Mouse (Mus musculus): Measurements from ENCODE around the gene Nkx2-5.
A peak's percentile ranks its signal among the peaks of the same experiment; 100 is the strongest.

Nkx2-5 gene

GRCm38 (mm10) chr17:26836786-26837545 lies 7.8 kb downstream of the Nkx2-5 start:
- no peak for DNase-seq (ENCODE audit: low spot score)

DNA sequence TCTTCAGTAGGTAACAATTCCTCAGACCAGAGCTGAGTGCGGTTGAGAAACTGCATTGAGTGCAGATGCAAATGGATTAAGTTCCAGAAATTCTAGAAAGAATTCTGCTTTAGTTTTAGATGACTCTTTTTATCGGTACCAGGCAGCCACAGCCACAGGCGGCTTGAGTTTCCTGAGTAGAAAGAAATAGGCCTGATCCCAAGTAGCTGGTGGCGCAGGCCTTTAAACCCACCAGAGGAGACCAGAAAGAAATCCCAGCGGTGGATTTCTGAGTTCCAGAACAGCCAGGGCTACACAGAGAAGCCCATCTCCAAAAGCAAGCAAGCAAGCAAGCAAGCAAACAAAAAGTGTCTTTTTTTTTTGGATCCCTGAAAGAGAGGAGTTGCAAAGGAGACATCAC lies 8.4 kb downstream of the Nkx2-5 start:
- no peak for DNase-seq (ENCODE audit: low spot score)

- no peak for DNase-seq (ENCODE audit: low spot score)
Observed at GRCm38 (mm10) chr17:26835956-26836355, 8.9 kb downstream of the Nkx2-5 start.

DNA sequence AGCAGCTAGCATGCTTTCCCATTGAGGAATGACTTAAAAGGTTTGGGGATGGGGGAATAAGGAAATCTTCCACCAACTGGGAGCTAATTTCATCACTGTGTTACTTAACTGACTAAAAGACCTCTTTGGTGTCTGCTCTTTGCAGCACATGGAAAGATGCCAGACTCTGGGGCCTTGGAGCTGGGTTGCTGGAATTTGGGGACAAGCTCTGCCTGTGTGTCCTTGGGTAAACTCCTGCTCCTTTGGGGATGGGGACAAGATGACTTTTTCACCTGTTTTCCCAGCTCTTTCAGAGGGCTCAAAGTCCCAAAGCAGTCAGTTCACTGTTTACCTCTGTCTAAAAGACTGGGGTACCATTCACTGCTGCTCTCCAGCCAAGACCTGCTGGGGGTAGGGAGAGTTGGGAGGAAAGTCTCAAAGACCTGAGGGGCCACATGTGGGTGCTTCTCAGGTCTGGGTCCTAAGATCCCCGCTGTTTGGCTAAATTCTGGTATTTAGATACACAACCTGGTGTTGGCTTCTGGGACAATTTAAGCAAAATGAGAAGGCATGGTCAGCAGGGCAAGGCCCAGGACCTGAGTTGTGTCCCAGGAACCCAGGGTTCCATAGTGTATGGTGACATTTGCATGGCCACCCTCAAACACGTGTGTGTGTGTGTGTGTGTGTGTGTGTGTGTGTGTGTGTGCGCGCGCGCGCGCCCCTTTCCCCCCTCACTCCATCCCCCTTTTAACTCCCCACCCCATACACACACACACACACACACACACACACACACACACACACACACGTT lies 9.6 kb downstream of the Nkx2-5 start:
- no peak for DNase-seq (ENCODE audit: low spot score)

DNA sequence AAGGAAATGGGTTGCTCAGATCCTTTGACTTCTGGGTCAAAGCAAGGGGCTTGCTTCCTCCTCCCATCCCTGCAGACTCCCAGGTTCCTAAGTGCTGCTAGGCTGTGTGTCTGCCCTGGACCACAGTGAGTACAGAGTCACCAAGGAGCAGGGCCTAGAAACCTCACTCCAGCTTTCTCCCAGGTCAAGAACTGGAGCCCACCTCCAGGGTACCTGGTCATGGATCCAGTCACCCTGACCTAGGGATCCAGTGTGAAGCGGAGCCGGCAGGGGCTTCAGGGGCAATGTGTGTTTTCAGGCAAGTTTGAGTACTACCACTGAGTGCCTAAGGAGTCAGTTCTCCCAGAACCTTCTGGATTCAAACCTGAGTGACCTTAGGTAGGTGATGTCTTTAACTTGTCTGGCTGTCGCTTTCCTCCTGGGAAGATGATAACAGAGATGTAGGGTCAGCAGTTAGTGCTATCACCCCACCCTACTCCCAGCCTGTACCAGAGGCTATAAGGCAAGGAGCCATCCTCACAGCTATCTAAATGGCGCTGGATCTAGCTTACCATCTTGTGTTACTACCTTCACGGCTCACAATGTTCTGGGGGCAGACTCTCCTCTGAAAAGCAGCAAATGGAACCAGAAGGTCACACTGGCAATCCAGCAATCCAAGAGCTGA lies 10.4 kb downstream of the Nkx2-5 start:
- no peak for DNase-seq (ENCODE audit: low spot score)

DNA sequence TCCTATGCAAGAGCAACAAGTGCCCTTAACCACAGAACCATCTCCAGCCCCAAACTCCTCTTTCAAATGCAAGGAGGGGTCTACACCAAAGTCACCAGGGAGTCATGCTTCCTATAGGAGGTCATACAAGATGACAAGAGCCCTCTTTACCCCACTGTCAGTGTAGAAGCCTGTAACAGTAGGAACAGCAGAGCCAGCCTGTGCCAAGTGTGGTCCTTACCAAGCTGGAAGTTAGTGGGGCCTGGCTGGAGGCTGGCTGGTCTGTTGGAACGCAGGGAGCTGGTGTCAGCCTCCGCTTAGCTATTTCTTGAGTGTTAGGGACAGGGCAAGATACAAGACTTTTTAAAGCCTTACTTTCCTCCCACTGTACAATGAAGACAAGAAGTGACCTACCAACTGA lies 11.0 kb downstream of the Nkx2-5 start:
- no peak for DNase-seq (ENCODE audit: low spot score)

GRCm38 (mm10) chr17:26826131-26826530 lies 18.7 kb downstream of the Nkx2-5 start:
- no peak for DNase-seq (ENCODE audit: low spot score)

DNA sequence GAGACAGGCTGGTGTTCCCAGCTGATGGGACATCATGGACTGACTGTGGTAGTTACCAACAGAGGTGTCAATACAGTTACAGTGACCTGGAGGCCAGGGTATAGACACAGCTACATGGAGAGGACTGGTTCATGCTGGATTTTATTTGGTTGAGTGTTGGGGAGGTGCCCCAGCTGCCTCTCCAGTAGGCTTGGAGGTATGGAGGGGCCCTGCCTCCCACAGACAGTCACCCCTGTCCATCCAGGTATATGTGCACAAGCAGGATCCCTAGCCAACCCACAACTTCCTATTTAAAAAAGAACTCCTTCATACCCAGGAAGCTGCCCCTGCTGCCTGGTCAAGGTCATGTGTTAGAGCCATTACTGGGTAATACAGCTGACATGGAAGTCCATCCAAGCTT lies 27.0 kb downstream of the Nkx2-5 start:
- no peak for DNase-seq (ENCODE audit: low spot score)

DNA sequence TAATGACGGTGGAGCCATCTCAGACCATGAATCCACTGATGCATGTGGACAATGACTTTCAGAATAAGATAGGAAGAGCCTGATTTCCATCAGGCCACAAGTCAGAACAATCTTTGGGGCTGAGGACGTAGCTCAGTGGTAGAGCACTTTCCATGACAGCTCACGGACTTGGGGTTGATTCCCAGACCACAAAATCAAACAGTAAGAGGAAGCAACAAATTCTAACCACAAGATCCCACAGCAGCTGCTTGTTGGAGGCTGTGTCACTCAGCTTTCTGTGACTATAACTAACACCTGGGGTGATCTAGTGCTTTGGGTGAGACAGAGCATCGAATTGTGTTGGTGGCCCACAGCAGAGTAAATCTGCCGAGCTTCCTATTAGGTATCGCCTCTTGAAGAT lies 28.0 kb downstream of the Nkx2-5 start:
- no peak for DNase-seq (ENCODE audit: low spot score)

DNA sequence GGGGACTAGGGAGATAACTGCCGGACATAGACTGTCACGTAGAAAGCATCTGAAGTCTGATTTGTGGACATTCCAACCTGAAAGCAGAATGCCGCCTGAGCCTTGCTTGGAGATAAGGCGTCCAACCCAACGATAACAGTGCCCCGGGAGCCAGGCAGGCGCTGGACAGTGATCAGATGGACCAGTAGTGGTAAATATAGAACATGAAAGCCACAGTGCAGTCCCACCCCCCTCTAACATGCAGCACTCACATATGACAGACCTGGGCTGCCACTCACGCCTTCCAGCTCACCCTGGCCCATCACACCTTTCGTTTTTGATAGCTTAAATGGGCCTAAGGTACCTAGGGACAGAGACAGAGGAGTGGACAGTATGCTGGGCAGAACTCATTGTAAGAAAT lies 31.3 kb downstream of the Nkx2-5 start:
- no peak for DNase-seq (ENCODE audit: low spot score)

DNA sequence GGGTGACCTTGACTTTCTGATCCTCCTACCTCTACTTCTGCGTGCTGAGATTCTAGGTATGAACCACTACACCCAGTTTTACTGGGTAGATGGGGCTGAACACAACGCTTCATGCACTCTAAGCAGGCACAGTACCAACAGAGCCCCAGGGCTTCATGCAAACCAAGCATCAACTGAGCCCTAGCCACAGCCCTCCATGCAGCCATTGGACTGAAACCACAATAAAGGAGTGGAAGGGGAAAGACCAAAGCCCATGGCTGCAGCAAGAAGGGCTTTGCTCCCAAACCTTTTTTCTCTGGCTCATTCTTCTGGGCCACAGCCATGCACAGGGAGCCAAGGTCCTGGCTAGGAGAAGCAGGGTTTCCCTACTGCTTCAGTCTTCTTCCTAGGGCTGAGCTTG lies 32.2 kb downstream of the Nkx2-5 start:
- DNase-seq (ENCODE audit: low spot score) = no peak

DNA sequence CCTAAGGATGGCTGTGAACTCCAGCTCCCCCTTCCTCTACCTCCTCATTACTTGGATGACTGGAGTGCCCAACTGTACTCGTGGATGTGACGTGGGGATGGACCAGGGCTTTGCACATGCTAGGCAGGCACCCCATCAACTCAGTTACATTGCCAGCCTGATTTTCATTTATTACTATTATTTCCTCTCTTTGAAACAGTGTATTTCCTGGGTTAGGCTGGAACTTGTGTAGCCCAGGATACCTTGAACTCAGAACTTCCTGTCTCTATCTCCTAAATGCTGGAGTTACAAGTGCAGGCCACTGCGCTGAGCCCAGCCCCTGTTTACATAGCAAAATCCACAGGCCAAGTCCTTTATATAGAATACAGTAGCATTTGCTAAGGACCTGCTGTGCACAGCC lies 41.9 kb downstream of the Nkx2-5 start:
- DNase-seq (ENCODE audit: low spot score) = no peak

GRCm38 (mm10) chr17:26797379-26798128 lies 47.3 kb downstream of the Nkx2-5 start:
- no peak for DNase-seq (ENCODE audit: low spot score)

- DNase-seq (ENCODE audit: low spot score) = no peak
Observed at GRCm38 (mm10) chr17:26795386-26795785, 49.4 kb downstream of the Nkx2-5 start.

DNA sequence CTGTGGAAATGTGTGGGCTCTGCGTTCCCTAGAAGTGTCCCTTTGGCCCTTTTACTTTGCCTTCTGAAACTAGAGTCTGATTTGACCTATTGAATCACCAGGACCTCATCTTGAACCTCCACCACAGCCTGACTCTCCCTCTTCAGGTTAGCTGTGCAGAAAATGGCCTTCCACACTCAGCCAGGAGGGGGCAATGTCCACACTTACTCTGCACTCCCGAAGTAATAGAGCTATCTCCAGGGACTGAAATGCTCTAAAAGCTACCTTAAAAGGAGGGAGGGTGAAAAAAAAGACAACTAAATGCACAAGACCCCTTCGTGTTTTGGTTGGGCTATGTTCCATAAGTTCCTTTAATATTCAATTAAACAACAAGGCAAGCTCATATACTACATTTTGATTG lies 50.1 kb downstream of the Nkx2-5 start:
- DNase-seq (ENCODE audit: low spot score) = peak; percentile 40

DNA sequence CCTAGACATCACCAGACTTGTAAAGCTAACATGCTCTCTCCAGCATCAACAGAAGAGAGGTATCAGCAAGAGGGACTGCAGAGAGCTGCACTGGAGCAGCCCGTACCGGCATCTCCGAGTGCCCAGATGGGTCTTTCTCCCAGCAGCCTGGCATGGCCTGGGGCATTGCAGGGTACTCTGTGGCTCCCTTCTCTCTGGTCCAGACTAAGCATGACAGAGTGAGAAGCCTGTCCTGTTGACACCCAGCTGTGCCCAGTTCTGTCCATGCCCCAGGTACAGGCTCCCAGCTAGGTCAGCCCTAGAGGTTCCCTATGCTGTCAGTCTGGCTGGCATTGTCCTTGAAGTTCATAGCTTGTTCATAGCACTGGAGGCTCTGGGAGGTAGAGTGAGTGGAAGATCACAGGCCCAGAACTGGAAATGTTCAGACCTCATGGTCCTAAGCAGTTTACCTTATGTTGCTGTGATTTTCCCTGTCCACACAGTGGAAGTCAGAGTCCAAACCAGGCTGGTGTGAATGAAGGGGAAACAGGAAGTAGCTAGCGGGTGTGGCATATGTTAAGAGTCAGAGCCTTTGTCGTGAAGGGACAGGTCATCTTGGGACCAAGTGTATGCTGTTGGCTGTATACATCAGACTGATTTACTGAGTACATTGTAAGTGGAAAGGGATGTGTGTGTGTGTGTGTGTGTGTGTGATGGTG lies 51.6 kb downstream of the Nkx2-5 start:
- DNase-seq (ENCODE audit: low spot score) = no peak

DNA sequence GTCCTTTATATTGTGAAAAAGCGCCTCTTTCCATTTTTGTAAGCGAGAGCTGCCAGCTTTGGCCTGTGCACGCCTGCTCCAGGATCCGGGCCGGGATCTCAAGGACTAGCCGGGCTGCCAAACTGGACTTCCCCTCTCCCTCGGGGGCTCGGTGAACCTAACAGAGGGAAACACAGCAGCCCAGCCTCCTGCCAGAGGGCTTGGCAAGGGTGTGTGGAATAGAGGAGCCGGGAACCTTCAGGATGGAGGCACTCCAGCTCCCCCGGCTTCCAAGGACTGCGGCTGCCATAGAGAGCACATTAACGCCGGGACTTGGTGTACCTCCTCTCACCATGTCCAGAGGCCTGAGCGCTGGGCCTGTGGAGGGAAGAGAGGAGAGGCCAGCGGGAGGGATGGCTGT lies 52.7 kb downstream of the Nkx2-5 start:
- DNase-seq (ENCODE audit: low spot score) = no peak

DNA sequence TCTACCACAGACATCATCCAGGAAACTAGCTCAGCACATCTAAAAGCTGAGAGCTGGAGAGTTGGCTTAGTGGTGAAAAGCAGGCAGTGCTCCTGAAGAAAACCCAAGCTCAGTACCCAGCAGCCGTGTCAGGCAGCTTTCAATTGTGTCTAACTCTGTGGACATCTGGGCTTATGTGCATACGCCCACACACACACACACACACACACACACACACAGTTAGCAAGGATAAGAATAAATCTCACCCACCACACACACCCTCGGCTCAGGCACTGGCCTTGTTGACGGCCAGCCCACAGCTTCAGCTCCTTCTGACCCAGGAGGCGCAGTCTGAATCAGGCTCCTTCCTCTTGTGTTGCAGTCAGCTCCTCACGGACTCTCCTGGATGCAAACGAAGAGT lies 53.2 kb downstream of the Nkx2-5 start:
- DNase-seq (ENCODE audit: low spot score) = no peak

DNA sequence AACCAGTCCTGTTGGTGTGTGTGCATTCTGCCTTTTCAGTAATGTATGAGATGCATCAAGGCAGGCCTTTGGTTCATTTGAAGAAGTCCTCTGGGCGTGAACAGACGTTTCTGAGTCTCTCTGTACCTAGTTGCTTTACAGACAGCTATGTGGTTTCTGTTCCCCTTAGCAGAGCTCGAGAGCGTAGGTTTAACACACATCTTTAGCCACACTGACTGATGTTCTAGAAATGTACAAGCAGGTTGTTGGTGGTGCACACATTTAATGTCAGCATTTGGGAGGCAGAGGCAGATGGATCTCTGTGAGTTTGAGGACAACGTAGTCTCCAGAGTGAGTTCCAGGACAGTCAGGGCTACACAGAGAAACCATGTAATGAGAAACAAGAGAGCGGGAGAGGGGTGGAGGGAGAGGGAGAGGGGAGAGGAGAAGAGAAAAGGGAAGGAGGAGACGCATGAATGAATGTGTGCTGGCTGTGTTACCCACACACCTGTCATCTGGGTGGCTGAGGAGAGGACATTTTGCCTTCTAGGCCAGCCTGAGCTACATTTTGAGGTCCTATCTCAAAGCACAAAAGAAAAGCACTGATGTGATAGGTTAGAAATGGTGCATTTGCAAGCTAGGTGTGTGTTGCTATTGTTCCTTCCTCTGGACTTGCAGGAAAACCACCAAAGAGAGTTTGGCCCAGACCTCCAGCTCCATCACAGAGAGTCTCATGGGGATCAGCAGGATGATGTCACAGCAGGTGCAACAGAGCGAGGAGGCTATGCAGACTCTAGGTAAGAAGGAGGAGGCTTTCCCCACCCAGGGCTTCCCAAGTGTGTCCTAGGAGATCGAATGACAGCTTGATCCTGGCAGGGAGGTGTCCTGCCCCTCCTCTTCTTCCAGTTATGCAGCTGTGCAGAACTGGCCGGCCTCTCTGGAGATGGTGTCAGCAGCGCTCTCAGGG lies 54.3 kb downstream of the Nkx2-5 start:
- no peak for DNase-seq (ENCODE audit: low spot score)

GRCm38 (mm10) chr17:26789460-26790268 lies 55.1 kb downstream of the Nkx2-5 start:
- no peak for DNase-seq (ENCODE audit: low spot score)
